Mouse (Mus musculus): ENCODE results near the gene Aimp2. TPM values are rescaled to one million over a fixed set of nuclear protein-coding genes. Genes with fewer than 3 reads are reported as not detected.

The Aimp2 gene
- total and polyA plus RNA-seq, 3 experiments, result 134 to 142 TPM; not detected in 1

DNA sequence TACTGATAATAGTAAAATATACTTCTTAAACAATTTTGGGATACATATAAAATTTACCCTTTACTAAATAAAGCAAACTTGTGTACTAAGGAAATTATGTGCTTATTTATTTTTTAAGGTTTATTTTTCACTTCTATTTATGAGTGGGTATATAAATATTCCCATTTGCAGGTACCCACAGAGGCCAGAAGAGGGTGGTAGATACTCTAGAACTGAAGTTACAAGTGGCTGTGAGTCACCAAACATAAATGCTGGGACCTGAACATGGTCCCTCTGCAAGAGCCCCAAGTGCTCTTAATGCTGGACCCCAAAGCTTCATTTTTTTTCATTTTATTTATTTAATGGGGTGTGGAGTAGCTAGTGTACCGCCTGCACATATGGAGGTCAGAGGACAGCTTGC lies 24.2 kb upstream of the Aimp2 start:
- TF ChIP-seq SMC3 (IDR thresholded peaks at IDR 0.05; ENCODE audit: low read depth, low read length) (peak; percentile 59), MYB (IDR thresholded peaks at IDR 0.05; ENCODE audit: low read depth, low read length) (no peak), ZKSCAN1 (IDR thresholded peaks at IDR 0.05; ENCODE audit: low read depth, low read length) (no peak), MYC (IDR thresholded peaks at IDR 0.05; ENCODE audit: low read depth, low read length) (no peak), CTCF (IDR thresholded peaks at IDR 0.05 in 2 of 3, conservative IDR thresholded peaks at IDR 0.05 in 1 of 3; ENCODE audit: control insufficient read depth in 1 of 3, insufficient read depth in 1 of 3, low read depth in 2 of 3, low read length in 3 of 3, poor library complexity in 1 of 3, severe bottlenecking in 1 of 3) (peak; percentile 10 to 64 (median 16); a peak in 4 of 6 replicates), E2F4 (IDR thresholded peaks at IDR 0.05; ENCODE audit: borderline replicate concordance, low read depth, low read length) (no peak), ZC3H11A (IDR thresholded peaks at IDR 0.05; ENCODE audit: low read depth, low read length) (peak; percentile 52), RAD21 (IDR thresholded peaks at IDR 0.05; ENCODE audit: low read depth, low read length) (peak; percentile 67), CHD2 (IDR thresholded peaks at IDR 0.05; ENCODE audit: low read length) (no peak)
- Histone ChIP-seq H3K27ac (ENCODE audit: control insufficient read depth, low read depth, low read length) (no peak overlapping the region), H3K36me3 (ENCODE audit: control insufficient read depth in 1 of 2, insufficient read depth in 2 of 2, low read length in 2 of 2) (no peaks in the 10 kb centered on the region), H3K27me3 (ENCODE audit: control insufficient read depth in 1 of 2, insufficient read depth in 2 of 2, low read length in 2 of 2) (no peaks in the 10 kb centered on the region), H3K79me2 (ENCODE audit: control insufficient read depth, insufficient read depth, low read length, poor library complexity) (no peaks in the 10 kb centered on the region), H3K9me3 (replicated peaks; ENCODE audit: insufficient read depth, low read length) (no peaks in the 10 kb centered on the region), H3K4me1 (ENCODE audit: control insufficient read depth in 1 of 2, insufficient read depth in 2 of 2, low read length in 2 of 2) (no peaks in the 10 kb centered on the region), H3K9ac (ENCODE audit: control insufficient read depth, low read depth, low read length, poor library complexity, severe bottlenecking) (no peak overlapping the region), H3K4me3 (ENCODE audit: control insufficient read depth in 1 of 2, insufficient read depth in 1 of 2, low read depth in 2 of 2, low read length in 2 of 2) (no peak overlapping the region)
- peak; percentile 55 for DNase-seq (ENCODE audit: low read depth, low spot score)

DNA sequence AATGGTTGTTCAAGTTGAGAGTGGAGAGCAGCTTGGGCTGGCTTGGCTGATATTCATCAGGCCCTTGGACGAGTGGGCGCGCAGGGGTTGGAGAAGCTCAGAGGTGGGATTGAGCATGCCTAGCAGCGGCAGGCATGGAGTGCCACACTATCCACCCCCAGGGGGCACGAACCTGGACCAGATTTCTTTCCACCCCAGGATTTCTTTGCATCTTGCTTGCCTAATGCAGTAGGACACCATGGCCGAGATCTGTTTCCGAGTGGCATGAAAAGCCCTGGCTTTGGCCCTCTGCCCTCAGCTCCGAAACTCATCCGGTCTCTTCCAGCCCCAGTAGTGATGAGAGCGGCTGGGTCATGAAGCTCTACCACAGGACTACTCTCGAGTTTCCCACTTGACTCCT lies 23.8 kb upstream of the Aimp2 start:
- TF ChIP-seq BHLHE40 (IDR thresholded peaks at IDR 0.05; ENCODE audit: borderline replicate concordance, low read depth, low read length) (no peak), HCFC1 (IDR thresholded peaks at IDR 0.05; ENCODE audit: low read depth, low read length) (no peak), MAFK (IDR thresholded peaks at IDR 0.05; ENCODE audit: borderline replicate concordance, low read depth, low read length) (no peak), TBP (IDR thresholded peaks at IDR 0.05; ENCODE audit: low read depth, low read length) (no peak), TCF12 (IDR thresholded peaks at IDR 0.05; ENCODE audit: low read depth, low read length) (no peak), CTCF (IDR thresholded peaks at IDR 0.05 in 2 of 3, conservative IDR thresholded peaks at IDR 0.05 in 1 of 3; ENCODE audit: control insufficient read depth in 1 of 3, insufficient read depth in 1 of 3, low read depth in 2 of 3, low read length in 3 of 3, poor library complexity in 1 of 3, severe bottlenecking in 1 of 3) (no peak), ELF1 (IDR thresholded peaks at IDR 0.05; ENCODE audit: low read depth, low read length) (no peak), JUND (IDR thresholded peaks at IDR 0.05; ENCODE audit: low read depth, low read length) (no peak), NRF1 (IDR thresholded peaks at IDR 0.05; ENCODE audit: insufficient read depth, low read depth, low read length, poor library complexity, severe bottlenecking) (no peak), POLR2AphosphoS5 (IDR thresholded peaks at IDR 0.05; ENCODE audit: borderline replicate concordance, low read depth, low read length) (no peak), MXI1 (IDR thresholded peaks at IDR 0.05; ENCODE audit: low read depth, low read length) (no peak), MYC (IDR thresholded peaks at IDR 0.05; ENCODE audit: low read depth, low read length) (no peak)
- no peaks in the 10 kb centered on the region for H3K4me1 ChIP-seq (ENCODE audit: control insufficient read depth in 1 of 2, insufficient read depth in 2 of 2, low read length in 2 of 2)
- no peak for DNase-seq (ENCODE audit: low read depth, low spot score)
- H3K79me2 ChIP-seq (ENCODE audit: control insufficient read depth, insufficient read depth, low read length, poor library complexity), result no peaks in the 10 kb centered on the region
- no peak overlapping the region for H3K9ac ChIP-seq (ENCODE audit: control insufficient read depth, low read depth, low read length, poor library complexity, severe bottlenecking)
- no peak overlapping the region for H3K4me3 ChIP-seq (ENCODE audit: control insufficient read depth in 1 of 2, insufficient read depth in 1 of 2, low read depth in 2 of 2, low read length in 2 of 2)
- peaks cover 0 to 2% of the 10 kb centered on the region in 2 experiments; a peak in 1 of 4 replicates for H3K36me3 ChIP-seq (ENCODE audit: control insufficient read depth in 1 of 2, insufficient read depth in 2 of 2, low read length in 2 of 2)
- H3K27me3 ChIP-seq (ENCODE audit: control insufficient read depth in 1 of 2, insufficient read depth in 2 of 2, low read length in 2 of 2), result no peaks in the 10 kb centered on the region
- H3K9me3 ChIP-seq (replicated peaks; ENCODE audit: insufficient read depth, low read length), result no peaks in the 10 kb centered on the region
- no peak overlapping the region for H3K27ac ChIP-seq (ENCODE audit: control insufficient read depth, low read depth, low read length)
